Mouse (Mus musculus): Measurements from ENCODE around the gene Ptger2. TPM values are rescaled to one million over a fixed set of nuclear protein-coding genes. Genes with fewer than 3 reads are reported as not detected.

The Ptger2 gene
- polyA plus RNA-seq, 1 experiment from 2014 or later = 1.3 TPM

DNA sequence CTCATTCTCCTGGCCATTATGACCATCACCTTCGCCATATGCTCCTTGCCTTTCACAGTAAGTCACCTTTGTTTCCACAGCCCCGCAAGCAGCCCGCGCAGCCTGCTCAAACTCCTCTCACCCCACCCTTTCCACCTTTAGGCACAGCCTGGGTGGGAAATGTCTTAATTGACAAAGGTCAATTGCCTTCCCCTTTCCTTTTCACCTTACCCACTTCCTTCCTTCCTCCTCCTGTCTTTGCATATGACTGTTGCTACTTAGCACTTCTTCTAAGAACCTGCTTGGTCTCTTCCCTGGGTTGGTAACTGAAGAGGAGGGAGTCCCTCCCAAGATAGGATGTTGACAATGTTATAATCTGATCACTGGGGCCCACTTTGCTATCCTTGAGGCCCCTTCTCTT, 1.8 kb downstream of the Ptger2 start:
- H3K27ac ChIP-seq (ENCODE audit: low read length) = no peak overlapping the region
- peaks cover 7% of the 10 kb centered on the region for H3K4me1 ChIP-seq (ENCODE audit: control insufficient read depth, insufficient read depth, low read length)
- 46% methylated on average over 4 of the region's 4 CpGs for WGBS
- no peak for ATAC-seq
- peak overlapping the region; percentile 57 for H3K9ac ChIP-seq (ENCODE audit: low read depth, low read length)
- peak overlapping the region; percentile 81 for H3K4me2 ChIP-seq (ENCODE audit: low read length)
- no peaks in the 10 kb centered on the region for H3K36me3 ChIP-seq (ENCODE audit: control insufficient read depth, insufficient read depth, low read length)
- peak overlapping the region; percentile 54 for H3K4me3 ChIP-seq (ENCODE audit: low read depth, low read length)
- H3K27me3 ChIP-seq (ENCODE audit: control insufficient read depth, insufficient read depth, low read depth, low read length) = peaks cover 7% of the 10 kb centered on the region
- no peaks in the 10 kb centered on the region for H3K9me3 ChIP-seq (replicated peaks; ENCODE audit: control insufficient read depth, low read length, poor library complexity, severe bottlenecking)

DNA sequence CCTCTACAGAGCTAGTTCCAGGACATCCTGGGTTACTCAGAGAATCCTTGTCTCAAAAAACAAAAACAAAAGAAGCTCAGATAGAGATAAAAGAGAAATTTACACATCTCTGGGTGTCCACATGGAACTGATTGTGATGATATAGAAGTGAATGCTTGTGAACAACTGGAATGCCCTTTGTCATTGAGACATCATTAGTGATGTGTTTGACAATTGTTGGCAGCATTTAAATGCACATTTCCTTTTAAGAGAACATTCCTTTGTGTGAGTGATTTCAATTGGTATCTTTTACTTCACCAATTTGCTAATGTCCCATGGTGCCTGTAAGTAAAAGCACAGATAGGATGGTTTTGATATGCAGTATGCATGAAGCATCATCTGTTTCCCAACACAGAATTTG, 6.3 kb downstream of the Ptger2 start:
- Histone ChIP-seq H3K4me3 (ENCODE audit: low read depth, low read length) (no peak overlapping the region), H3K9ac (ENCODE audit: low read depth, low read length) (no peak overlapping the region), H3K27me3 (ENCODE audit: control insufficient read depth, insufficient read depth, low read depth, low read length) (peaks cover 7% of the 10 kb centered on the region), H3K27ac (ENCODE audit: low read length) (no peak overlapping the region), H3K9me3 (replicated peaks; ENCODE audit: control insufficient read depth, low read length, poor library complexity, severe bottlenecking) (no peaks in the 10 kb centered on the region), H3K36me3 (ENCODE audit: control insufficient read depth, insufficient read depth, low read length) (no peaks in the 10 kb centered on the region), H3K4me2 (ENCODE audit: low read length) (no peak overlapping the region), H3K4me1 (ENCODE audit: control insufficient read depth, insufficient read depth, low read length) (peaks cover 3% of the 10 kb centered on the region)
- no peak for ATAC-seq

- Histone ChIP-seq H3K4me2 (ENCODE audit: low read length) (no peak overlapping the region), H3K9me3 (replicated peaks; ENCODE audit: control insufficient read depth, low read length, poor library complexity, severe bottlenecking) (no peaks in the 10 kb centered on the region), H3K9ac (ENCODE audit: low read depth, low read length) (no peak overlapping the region), H3K4me3 (ENCODE audit: low read depth, low read length) (no peak overlapping the region), H3K36me3 (ENCODE audit: control insufficient read depth, insufficient read depth, low read length) (no peaks in the 10 kb centered on the region), H3K27me3 (ENCODE audit: control insufficient read depth, insufficient read depth, low read depth, low read length) (no peaks in the 10 kb centered on the region), H3K27ac (ENCODE audit: low read length) (no peak overlapping the region), H3K4me1 (ENCODE audit: control insufficient read depth, insufficient read depth, low read length) (no peaks in the 10 kb centered on the region)
- no peak for ATAC-seq
- WGBS = 89% methylated on average over 3 of the region's 3 CpGs
These were observed 12.2 kb downstream of the Ptger2 start for GRCm38 (mm10) chr14:45000086-45000769.

- no peak overlapping the region for H3K9ac ChIP-seq (ENCODE audit: low read depth, low read length)
- no peaks in the 10 kb centered on the region for H3K4me1 ChIP-seq (ENCODE audit: control insufficient read depth, insufficient read depth, low read length)
- H3K9me3 ChIP-seq (replicated peaks; ENCODE audit: control insufficient read depth, low read length, poor library complexity, severe bottlenecking) = no peaks in the 10 kb centered on the region
- ATAC-seq = no peak
- H3K27ac ChIP-seq (ENCODE audit: low read length) = no peak overlapping the region
- 88% methylated on average over 4 of the region's 4 CpGs for WGBS
- H3K4me3 ChIP-seq (ENCODE audit: low read depth, low read length) = no peak overlapping the region
- no peaks in the 10 kb centered on the region for H3K27me3 ChIP-seq (ENCODE audit: control insufficient read depth, insufficient read depth, low read depth, low read length)
- no peaks in the 10 kb centered on the region for H3K36me3 ChIP-seq (ENCODE audit: control insufficient read depth, insufficient read depth, low read length)
- H3K4me2 ChIP-seq (ENCODE audit: low read length) = no peak overlapping the region
These were observed 17.8 kb downstream of the Ptger2 start for GRCm38 (mm10) chr14:45005698-45006283.

GRCm38 (mm10) chr14:45009242-45009641, 21.2 kb downstream of the Ptger2 start:
- H3K36me3 ChIP-seq (ENCODE audit: control insufficient read depth, insufficient read depth, low read length) = no peaks in the 10 kb centered on the region
- H3K27me3 ChIP-seq (ENCODE audit: control insufficient read depth, insufficient read depth, low read depth, low read length) = no peaks in the 10 kb centered on the region
- WGBS = 81% methylated on average over 1 of the region's 1 CpGs
- H3K4me2 ChIP-seq (ENCODE audit: low read length) = no peak overlapping the region
- H3K9me3 ChIP-seq (replicated peaks; ENCODE audit: control insufficient read depth, low read length, poor library complexity, severe bottlenecking) = no peaks in the 10 kb centered on the region
- H3K9ac ChIP-seq (ENCODE audit: low read depth, low read length) = no peak overlapping the region
- no peak overlapping the region for H3K27ac ChIP-seq (ENCODE audit: low read length)
- no peaks in the 10 kb centered on the region for H3K4me1 ChIP-seq (ENCODE audit: control insufficient read depth, insufficient read depth, low read length)
- ATAC-seq = no peak
- H3K4me3 ChIP-seq (ENCODE audit: low read depth, low read length) = no peak overlapping the region

- Histone ChIP-seq H3K4me1 (ENCODE audit: control insufficient read depth, insufficient read depth, low read length) (no peaks in the 10 kb centered on the region), H3K27me3 (ENCODE audit: control insufficient read depth, insufficient read depth, low read depth, low read length) (no peaks in the 10 kb centered on the region), H3K4me2 (ENCODE audit: low read length) (no peak overlapping the region), H3K27ac (ENCODE audit: low read length) (no peak overlapping the region), H3K4me3 (ENCODE audit: low read depth, low read length) (no peak overlapping the region), H3K36me3 (ENCODE audit: control insufficient read depth, insufficient read depth, low read length) (no peaks in the 10 kb centered on the region), H3K9me3 (replicated peaks; ENCODE audit: control insufficient read depth, low read length, poor library complexity, severe bottlenecking) (no peaks in the 10 kb centered on the region), H3K9ac (ENCODE audit: low read depth, low read length) (no peak overlapping the region)
- no peak for ATAC-seq
- 78% methylated on average over 2 of the region's 2 CpGs for WGBS
These were observed 23.3 kb downstream of the Ptger2 start for GRCm38 (mm10) chr14:45011260-45011659.

DNA sequence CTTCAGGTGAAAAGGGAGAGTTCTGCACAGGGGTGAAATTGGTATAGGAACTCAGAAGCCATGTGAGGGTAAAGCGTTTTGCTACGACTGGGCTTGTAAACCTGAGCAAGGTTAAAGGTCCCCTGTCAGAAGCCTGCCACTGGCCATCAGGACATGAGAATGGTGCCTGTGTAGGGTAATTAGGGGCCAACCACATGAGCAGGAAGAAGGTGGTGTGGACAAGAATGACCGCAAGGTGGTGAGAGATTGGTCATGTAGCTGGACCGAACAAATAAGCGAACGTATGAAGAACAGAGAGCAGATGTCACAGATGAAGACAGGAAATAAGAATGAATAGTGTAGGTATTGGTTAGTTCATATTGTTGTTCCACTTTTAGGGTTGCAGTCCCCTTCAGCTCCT, 23.7 kb downstream of the Ptger2 start:
- no peak for ATAC-seq
- H3K4me1 ChIP-seq (ENCODE audit: control insufficient read depth, insufficient read depth, low read length) = no peaks in the 10 kb centered on the region
- H3K4me3 ChIP-seq (ENCODE audit: low read depth, low read length) = no peak overlapping the region
- 96% methylated on average over 6 of the region's 6 CpGs for WGBS
- no peaks in the 10 kb centered on the region for H3K36me3 ChIP-seq (ENCODE audit: control insufficient read depth, insufficient read depth, low read length)
- H3K4me2 ChIP-seq (ENCODE audit: low read length) = no peak overlapping the region
- H3K27me3 ChIP-seq (ENCODE audit: control insufficient read depth, insufficient read depth, low read depth, low read length) = no peaks in the 10 kb centered on the region
- H3K27ac ChIP-seq (ENCODE audit: low read length) = no peak overlapping the region
- H3K9ac ChIP-seq (ENCODE audit: low read depth, low read length) = no peak overlapping the region
- no peaks in the 10 kb centered on the region for H3K9me3 ChIP-seq (replicated peaks; ENCODE audit: control insufficient read depth, low read length, poor library complexity, severe bottlenecking)

DNA sequence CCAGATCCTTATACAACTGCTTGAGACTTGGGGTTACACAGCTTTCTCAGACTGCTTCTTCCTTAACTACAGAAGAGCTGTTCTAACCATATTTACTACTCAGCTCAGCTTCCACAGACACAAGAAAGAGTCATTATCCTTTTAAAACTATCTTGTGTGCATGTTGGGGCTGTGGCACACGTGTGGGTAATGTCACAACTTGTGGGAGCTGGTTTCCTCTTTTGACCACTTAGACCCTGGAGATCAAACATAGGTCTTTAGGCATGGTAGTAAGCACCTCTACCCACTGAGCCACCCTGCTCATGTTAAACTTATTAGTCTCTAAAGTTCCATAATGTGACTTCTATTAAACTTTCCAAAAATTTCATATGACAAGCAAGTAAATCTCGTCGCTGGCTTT, 33.6 kb downstream of the Ptger2 start:
- no peak overlapping the region for H3K9ac ChIP-seq (ENCODE audit: low read depth, low read length)
- no peak for ATAC-seq
- H3K27ac ChIP-seq (ENCODE audit: low read length) = no peak overlapping the region
- H3K36me3 ChIP-seq (ENCODE audit: control insufficient read depth, insufficient read depth, low read length) = no peaks in the 10 kb centered on the region
- no peaks in the 10 kb centered on the region for H3K4me1 ChIP-seq (ENCODE audit: control insufficient read depth, insufficient read depth, low read length)
- 90% methylated on average over 3 of the region's 3 CpGs for WGBS
- no peak overlapping the region for H3K4me3 ChIP-seq (ENCODE audit: low read depth, low read length)
- H3K9me3 ChIP-seq (replicated peaks; ENCODE audit: control insufficient read depth, low read length, poor library complexity, severe bottlenecking) = no peaks in the 10 kb centered on the region
- no peak overlapping the region for H3K4me2 ChIP-seq (ENCODE audit: low read length)
- no peaks in the 10 kb centered on the region for H3K27me3 ChIP-seq (ENCODE audit: control insufficient read depth, insufficient read depth, low read depth, low read length)

DNA sequence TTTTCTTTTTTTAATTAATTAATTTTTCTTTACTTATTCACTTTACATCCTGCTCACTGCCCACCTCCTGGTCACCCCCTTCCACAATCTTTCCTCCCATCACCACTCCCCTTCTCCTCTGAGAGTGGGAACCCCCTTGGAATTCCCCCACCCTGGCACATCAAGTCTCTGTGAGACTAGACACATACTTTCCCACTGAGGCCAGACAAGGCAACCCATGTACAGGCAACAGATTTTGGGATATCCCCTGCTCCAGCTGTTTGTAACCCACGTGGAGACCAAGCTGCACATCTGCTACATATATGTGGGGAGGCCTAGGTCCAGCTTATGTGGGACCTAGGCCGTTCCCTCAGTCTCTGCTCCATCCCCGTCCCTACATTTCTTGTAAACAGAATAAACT, 46.3 kb downstream of the Ptger2 start:
- Histone ChIP-seq H3K4me3 (ENCODE audit: low read depth, low read length) (no peak overlapping the region), H3K36me3 (ENCODE audit: control insufficient read depth, insufficient read depth, low read length) (no peaks in the 10 kb centered on the region), H3K9ac (ENCODE audit: low read depth, low read length) (no peak overlapping the region), H3K4me1 (ENCODE audit: control insufficient read depth, insufficient read depth, low read length) (no peaks in the 10 kb centered on the region), H3K27ac (ENCODE audit: low read length) (no peak overlapping the region), H3K4me2 (ENCODE audit: low read length) (no peak overlapping the region), H3K9me3 (replicated peaks; ENCODE audit: control insufficient read depth, low read length, poor library complexity, severe bottlenecking) (no peaks in the 10 kb centered on the region), H3K27me3 (ENCODE audit: control insufficient read depth, insufficient read depth, low read depth, low read length) (no peaks in the 10 kb centered on the region)
- ATAC-seq = no peak
- WGBS = 83% methylated on average over 3 of the region's 3 CpGs
